Mouse (Mus musculus) Patski (cell line): ENCODE results near the gene Arid5b. TPM values are rescaled to one million over a fixed set of nuclear protein-coding genes. Genes with fewer than 3 reads are reported as not detected.

Source experiments
- ATAC-seq: fragments of 100-300 bp; one replicate; pipeline ENCODE4 v1.8.0; 2021
- CTCF ChIA-PET: fragments of 350-600 bp; sonication (Branson Sonifier 250); formaldehyde crosslinking; loops from one replicate; lab custom pipeline; 2022; ENCODE audit warnings: inconsistent platforms; lab: Charles Lee
- POLR2A ChIA-PET: fragments of 350-600 bp; sonication (Branson Sonifier 250); formaldehyde crosslinking; loops from one replicate; lab custom pipeline; 2022; ENCODE audit warnings: antibody characterized with exemption, inconsistent platforms; lab: Charles Lee
- DNase-seq: peaks from one replicate; pipeline ENCODE4 v3.0.0-alpha.2; 2011; ENCODE audit warnings: low read depth, low spot score
- H3K27me3 ChIP-seq: fragments of 371-371 bp; one replicate; pipeline ENCODE4 v1.5.1; 2021
- CTCF ChIP-seq: fragments of 100-300 bp; IDR thresholded peaks from one replicate; pipeline ENCODE4 v1.5.1; 2021
- in situ Hi-C: fragments of 300-500 bp; cut with MboI; formaldehyde crosslinking; loops from 3 replicates; pipeline ENCODE4 v1.11.1; 2018; ENCODE audit warnings: low pct_unique_long_range_greater_than_20kb, mixed read lengths
- polyA plus RNA-seq: library from polyadenylated mRNA; unstranded; gene quantifications from one replicate; pipeline ENCODE4 v1.2.3, GENCODE M21; 2021

Arid5b gene
- 70.3 TPM for polyA plus RNA-seq

- in situ Hi-C loops: loop anchor here (5.0 to 25.0 kb wide), 5 partner anchors 41 to 1034 kb away; no protein-coding TSS in a partner anchor
- ChIA-PET POLR2A (no interaction called here), CTCF (no interaction called here)
- TF ChIP-seq CTCF: no peak
- H3K27me3 ChIP-seq: no peaks in the 10 kb centered on the region
- ATAC-seq (no peak), DNase-seq (no peak)
These were observed at the start of gene Arid5b for GRCm38 (mm10) chr10:68278632-68279361. Gene Arid5b (minus strand): TSS chr10:68278740.

- TF ChIP-seq CTCF: no peak
- in situ Hi-C loops: no loop called here
- CTCF ChIA-PET: interaction anchor here (2.4 kb wide), 1 partner anchor 9 kb away, joined by 6 read pairs; no protein-coding TSS in a partner anchor
- ATAC-seq: no peak
- H3K27me3 ChIP-seq: no peaks in the 10 kb centered on the region
- DNase-seq: no peak
- POLR2A ChIA-PET: interaction anchor here (0.6 kb wide), 1 partner anchor 82 kb away, joined by 4 read pairs; no protein-coding TSS in a partner anchor
These were observed 46.8 kb upstream of the Arid5b start for GRCm38 (mm10) chr10:68325378-68325777.

GRCm38 (mm10) chr10:68324061-68324460 lies 45.5 kb upstream of the Arid5b start:
- TF ChIP-seq CTCF: no peak
- in situ Hi-C loops: no loop called here
- no peak for DNase-seq
- ATAC-seq: no peak
- CTCF ChIA-PET: interaction anchor here (2.4 kb wide), 1 partner anchor 10 kb away, joined by 6 read pairs; no protein-coding TSS in a partner anchor
- POLR2A ChIA-PET: no interaction called here
- H3K27me3 ChIP-seq: no peaks in the 10 kb centered on the region

- no peak for DNase-seq
- CTCF ChIA-PET: no interaction called here
- in situ Hi-C loops: no loop called here
- ATAC-seq: no peak
- POLR2A ChIA-PET: no interaction called here
- no peak for TF ChIP-seq CTCF
- no peaks in the 10 kb centered on the region for H3K27me3 ChIP-seq
These were observed 44.6 kb upstream of the Arid5b start for GRCm38 (mm10) chr10:68323167-68323566.

GRCm38 (mm10) chr10:68320986-68321385 lies 42.4 kb upstream of the Arid5b start:
- DNase-seq (no peak), ATAC-seq (no peak)
- no peaks in the 10 kb centered on the region for H3K27me3 ChIP-seq
- no peak for TF ChIP-seq CTCF
- POLR2A ChIA-PET: interaction anchor here (0.7 to 0.9 kb wide), 2 partner anchors 27 to 29 kb away, joined by 3 read pairs; no protein-coding TSS in a partner anchor
- in situ Hi-C loops: no loop called here
- CTCF ChIA-PET: interaction anchor here (0.8 kb wide), 1 partner anchor 22 kb away, joined by 4 read pairs; no protein-coding TSS in a partner anchor

GRCm38 (mm10) chr10:68320496-68320895 lies 42.0 kb upstream of the Arid5b start:
- in situ Hi-C loops: no loop called here
- no peak for TF ChIP-seq CTCF
- ATAC-seq: no peak
- CTCF ChIA-PET: no interaction called here
- no peaks in the 10 kb centered on the region for H3K27me3 ChIP-seq
- POLR2A ChIA-PET: interaction anchor here (0.5 to 0.7 kb wide), 2 partner anchors 27 to 43 kb away, joined by 3 to 9 read pairs; no protein-coding TSS in a partner anchor
- DNase-seq: no peak

- no peak for ATAC-seq
- ChIA-PET POLR2A (no interaction called here), CTCF (interaction anchor here (1.3 kb wide), 1 partner anchor 37 kb away, joined by 3 read pairs; no protein-coding TSS in a partner anchor)
- H3K27me3 ChIP-seq: no peaks in the 10 kb centered on the region
- no peak for DNase-seq
- no peak for TF ChIP-seq CTCF
- in situ Hi-C loops: no loop called here
These were observed 40.9 kb upstream of the Arid5b start for GRCm38 (mm10) chr10:68319438-68319837.

GRCm38 (mm10) chr10:68318438-68318979 lies 40.0 kb upstream of the Arid5b start:
- in situ Hi-C loops: no loop called here
- DNase-seq (no peak), ATAC-seq (no peak)
- H3K27me3 ChIP-seq: no peaks in the 10 kb centered on the region
- ChIA-PET CTCF (interaction anchor here (1.3 to 1.6 kb wide), 2 partner anchors 8 to 36 kb away, joined by 4 to 7 read pairs; no protein-coding TSS in a partner anchor), POLR2A (no interaction called here)
- TF ChIP-seq CTCF: no peak

- POLR2A ChIA-PET: no interaction called here
- ATAC-seq (no peak), DNase-seq (no peak)
- CTCF ChIA-PET: no interaction called here
- in situ Hi-C loops: no loop called here
- H3K27me3 ChIP-seq: no peaks in the 10 kb centered on the region
- no peak for TF ChIP-seq CTCF
These were observed 34.2 kb upstream of the Arid5b start for GRCm38 (mm10) chr10:68312734-68313133.

GRCm38 (mm10) chr10:68301013-68301412 lies 22.5 kb upstream of the Arid5b start:
- ATAC-seq (no peak), DNase-seq (no peak)
- ChIA-PET CTCF (interaction anchor here (0.8 kb wide), 1 partner anchor 12 kb away, joined by 3 read pairs; no protein-coding TSS in a partner anchor), POLR2A (no interaction called here)
- H3K27me3 ChIP-seq: no peaks in the 10 kb centered on the region
- no peak for TF ChIP-seq CTCF
- in situ Hi-C loops: no loop called here
